Mouse (Mus musculus) stomach, embryonic 14.5 days (tissue): Measurements from ENCODE around the gene Tlnrd1. TPM values are rescaled to one million over a fixed set of nuclear protein-coding genes. Genes with fewer than 3 reads are reported as not detected.
A peak's percentile ranks its signal among the peaks of the same experiment; 100 is the strongest.

Experiments
- ATAC-seq: fragments of 200-750 bp; cut with Nextera tagmentation; 2 replicates; pipeline ENCODE4 v1.8.0; 2017; ENCODE audit warnings: low read depth, moderate TSS enrichment; ENCODE audit not compliant: insufficient number of reproducible peaks, insufficient read depth, low FRiP score
- H3K27ac ChIP-seq: fragments of 300-500 bp; sonication (generic); 2 replicates; pipeline ENCODE4 v1.5.1; 2014; ENCODE audit warnings: mild to moderate bottlenecking, low read length, moderate library complexity, mixed read lengths
- H3K27me3 ChIP-seq: fragments of 300-500 bp; sonication (generic); 2 replicates; pipeline ENCODE4 v1.6.1; 2014; ENCODE audit warnings: low read length, control low read depth, mixed read lengths; ENCODE audit not compliant: control insufficient read depth, insufficient read depth
- H3K36me3 ChIP-seq: fragments of 300-500 bp; sonication (generic); 2 replicates; pipeline ENCODE4 v1.6.1; 2014; ENCODE audit warnings: mild to moderate bottlenecking, control low read depth, low read length, moderate library complexity, mixed read lengths; ENCODE audit not compliant: control insufficient read depth, insufficient read depth
- H3K4me1 ChIP-seq: fragments of 300-500 bp; sonication (generic); 2 replicates; pipeline ENCODE4 v1.6.1; 2014; ENCODE audit warnings: low read length, control low read depth, mixed read lengths; ENCODE audit not compliant: control insufficient read depth, insufficient read depth
- H3K4me2 ChIP-seq: fragments of 300-500 bp; sonication (generic); replicated peaks from 2 replicates; pipeline ENCODE4 v1.6.1; 2014; ENCODE audit warnings: low read depth, low read length, control low read depth
- H3K4me3 ChIP-seq: fragments of 300-500 bp; sonication (generic); 2 replicates; pipeline ENCODE4 v1.5.1; 2014; ENCODE audit warnings: low read depth, low read length, control low read depth
- H3K9ac ChIP-seq: fragments of 300-500 bp; sonication (generic); replicated peaks from 2 replicates; pipeline ENCODE4 v1.6.1; 2014; ENCODE audit warnings: low read depth, mild to moderate bottlenecking, control low read depth, low read length, moderate library complexity, mixed read lengths
- H3K9me3 ChIP-seq: fragments of 300-500 bp; sonication (generic); 2 replicates; pipeline ENCODE4 v1.6.1; 2016; ENCODE audit warnings: low read depth, low read length, control low read depth; ENCODE audit not compliant: control insufficient read depth
- WGBS: fragments of 180-500 bp; shearing (Covaris S2); extraction: QIAGEN DNeasy Blood & Tissue Kit; methylation state at CpG from one replicate; pipeline ENCODE4 v1.1.7; 2014; 5-methylcytosine and 5-hydroxymethylcytosine counted together
- polyA plus RNA-seq: library from polyadenylated mRNA; unstranded; fragments of >200 nt; fragmentation: Nextera tagmentation; extraction: Ambion mirVana; gene quantifications from 2 replicates; pipeline ENCODE4 v1.2.1, GENCODE M21; 2014

Gene Tlnrd1
- 9.7 and 11.5 TPM in 2 replicates for polyA plus RNA-seq

DNA sequence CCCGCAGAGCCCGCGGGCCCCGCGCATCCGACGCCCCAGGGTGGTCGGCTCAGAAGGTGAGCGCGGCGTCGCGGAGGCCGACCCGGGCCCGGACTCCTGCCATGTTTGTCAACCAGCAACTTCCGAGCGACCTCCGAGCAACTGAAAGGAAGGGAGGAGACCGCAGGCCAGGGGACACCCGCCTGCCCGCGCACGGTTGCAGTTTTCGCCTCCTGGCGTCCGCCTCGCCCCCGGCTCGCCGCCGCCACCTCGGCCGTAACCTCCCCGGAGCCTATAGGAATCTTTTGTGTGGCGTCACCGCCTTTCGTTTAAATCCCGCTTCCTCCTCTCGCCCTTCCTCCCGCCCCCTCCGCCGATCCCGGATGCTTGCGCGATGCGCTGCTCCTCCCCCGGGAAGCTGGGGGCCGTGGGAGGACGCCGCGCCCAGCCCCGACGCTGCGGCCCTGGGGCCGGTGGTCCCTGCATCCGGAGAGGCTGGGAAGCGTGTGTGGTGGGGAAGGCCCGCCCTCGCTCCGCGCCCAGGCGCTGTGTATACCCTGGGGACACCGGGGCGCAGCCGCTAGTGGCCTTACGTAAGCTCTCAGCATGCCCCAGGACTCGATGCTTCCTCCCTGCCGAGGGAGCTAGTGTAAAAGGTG lies at the start of gene Tlnrd1, which contains the start of gene Mesd:
Gene Tlnrd1, minus strand, starts transcription at position 285 of the 638 bp plus-strand sequence.
Gene Mesd, plus strand, starts transcription at position 446 of the 638 bp plus-strand sequence.
- under 1% methylated on average over 69 of the region's 69 CpGs for whole genome bisulfite sequencing

DNA sequence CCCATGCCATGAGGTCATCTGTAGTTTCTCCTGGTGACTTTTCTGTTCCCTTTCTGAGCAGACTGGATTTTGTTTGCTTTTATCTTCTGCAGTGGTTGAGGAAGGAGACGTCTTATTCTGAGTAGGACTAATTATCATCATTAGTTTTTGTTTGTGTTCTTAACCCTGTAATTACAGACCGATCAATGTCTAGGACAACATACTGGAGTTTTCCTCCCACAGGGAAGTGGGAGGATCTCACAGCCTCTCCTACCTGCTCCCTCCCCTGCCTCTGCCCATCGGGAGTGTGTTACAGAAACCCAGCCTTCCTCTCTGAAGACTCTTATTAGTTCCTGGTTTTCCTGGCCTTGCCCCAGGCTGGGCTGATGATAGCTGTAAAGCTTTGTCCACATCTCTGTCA lies 37.5 kb upstream of the Tlnrd1 start:
- H3K4me2 ChIP-seq, result no peak overlapping the region
- WGBS, result 46% methylated on average over 3 of the region's 3 CpGs
- H3K9me3 ChIP-seq, result no peaks in the 10 kb centered on the region
- no peaks in the 10 kb centered on the region for H3K27me3 ChIP-seq
- H3K9ac ChIP-seq, result no peak overlapping the region
- no peak for ATAC-seq
- H3K4me1 ChIP-seq, result no peaks in the 10 kb centered on the region
- no peaks in the 10 kb centered on the region for H3K36me3 ChIP-seq
- H3K27ac ChIP-seq, result no peak overlapping the region
- no peak overlapping the region for H3K4me3 ChIP-seq

More for the DNA sequence above, at the start of gene Tlnrd1, which contains the start of gene Mesd:
- H3K4me3 ChIP-seq, result peak within 1 kb of the TSS; percentile 87
- peak within 1 kb of the TSS; percentile 86 for H3K9ac ChIP-seq
- peak within 1 kb of the TSS; percentile 99 for H3K27ac ChIP-seq
- H3K36me3 ChIP-seq, result peaks cover 7% of the 10 kb centered on the region; the same call in 1 of the 2 replicates
- no peaks in the 10 kb centered on the region for H3K27me3 ChIP-seq
- H3K4me1 ChIP-seq, result peaks cover 35% of the 10 kb centered on the region
- H3K9me3 ChIP-seq, result no peaks in the 10 kb centered on the region
- peak; percentile 79 for ATAC-seq
- H3K4me2 ChIP-seq, result peak within 1 kb of the TSS; percentile 88

DNA sequence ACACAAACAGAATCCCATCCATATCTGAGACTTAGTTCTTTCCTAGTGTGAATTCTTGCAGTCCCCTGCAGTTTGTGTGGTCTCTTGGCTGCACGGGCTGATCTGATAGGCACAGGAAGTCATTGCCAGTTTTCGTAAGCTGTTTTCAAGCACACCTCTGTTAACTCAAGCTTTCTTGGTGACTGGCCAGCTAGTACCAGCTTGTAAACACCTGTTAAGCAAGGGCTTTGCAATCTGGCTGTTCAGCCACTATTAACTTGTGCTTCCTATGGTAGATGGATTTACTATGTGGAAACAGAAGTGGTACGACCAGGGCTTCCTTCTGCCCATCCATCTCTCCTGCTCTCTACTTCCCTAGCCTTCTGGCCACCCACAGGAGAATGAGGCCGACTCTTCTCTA lies 36.1 kb upstream of the Tlnrd1 start:
- Histone ChIP-seq H3K9me3 (no peaks in the 10 kb centered on the region), H3K27me3 (no peaks in the 10 kb centered on the region), H3K4me1 (no peaks in the 10 kb centered on the region), H3K9ac (no peak overlapping the region), H3K4me2 (no peak overlapping the region), H3K36me3 (no peaks in the 10 kb centered on the region), H3K27ac (no peak overlapping the region), H3K4me3 (no peak overlapping the region)
- 72% methylated on average over 4 of the region's 4 CpGs for WGBS
- ATAC-seq, result no peak

DNA sequence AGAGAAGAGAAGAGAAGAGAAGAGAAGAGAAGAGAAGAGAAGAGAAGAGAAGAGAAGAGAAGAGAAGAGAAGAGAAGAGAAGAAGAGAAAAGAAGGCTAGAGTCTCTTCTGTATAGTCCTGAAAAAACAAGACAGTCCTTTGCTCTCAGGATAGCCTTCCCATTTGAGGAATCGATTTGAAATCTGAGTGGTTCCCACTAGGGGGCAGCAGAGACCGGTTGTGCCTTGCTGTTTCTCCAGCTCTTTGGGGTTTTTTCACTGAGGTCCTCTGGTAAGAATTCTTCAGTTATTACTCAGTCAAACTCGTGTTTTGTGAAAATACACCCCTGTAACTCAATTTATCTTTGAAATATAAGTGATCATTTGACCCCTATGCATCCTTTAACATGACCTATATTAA lies 30.5 kb upstream of the Tlnrd1 start:
- H3K36me3 ChIP-seq, result no peaks in the 10 kb centered on the region
- no peaks in the 10 kb centered on the region for H3K9me3 ChIP-seq
- no peaks in the 10 kb centered on the region for H3K27me3 ChIP-seq
- 2% methylated on average over 3 of the region's 3 CpGs for WGBS
- H3K4me1 ChIP-seq, result no peaks in the 10 kb centered on the region
- no peak overlapping the region for H3K9ac ChIP-seq
- H3K27ac ChIP-seq, result no peak overlapping the region
- H3K4me2 ChIP-seq, result no peak overlapping the region
- ATAC-seq, result no peak
- H3K4me3 ChIP-seq, result no peak overlapping the region

DNA sequence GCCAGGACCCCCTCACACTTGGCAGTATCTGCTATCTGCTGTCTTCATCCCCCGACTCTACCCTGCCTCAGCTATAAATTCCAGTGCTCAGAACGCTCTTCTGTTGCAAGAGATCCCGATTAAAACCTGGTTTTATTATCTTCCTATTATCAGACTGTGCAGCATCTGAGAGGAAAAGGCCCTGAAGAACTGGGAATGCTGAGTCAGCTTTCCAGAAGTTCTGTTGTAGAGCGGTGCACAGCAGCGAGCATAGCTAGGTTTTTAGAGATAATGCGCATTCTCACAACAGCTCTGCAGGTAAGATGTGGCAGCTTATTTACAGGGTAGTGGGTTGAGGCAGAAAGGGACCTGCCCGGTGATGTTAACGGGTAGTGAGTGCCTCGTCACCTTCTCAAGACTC lies 29.9 kb upstream of the Tlnrd1 start:
- Histone ChIP-seq H3K4me1 (no peaks in the 10 kb centered on the region), H3K9ac (no peak overlapping the region), H3K27me3 (no peaks in the 10 kb centered on the region), H3K4me3 (no peak overlapping the region), H3K9me3 (no peaks in the 10 kb centered on the region), H3K27ac (no peak overlapping the region), H3K36me3 (no peaks in the 10 kb centered on the region), H3K4me2 (no peak overlapping the region)
- ATAC-seq, result no peak
- WGBS, result 71% methylated on average over 9 of the region's 9 CpGs

DNA sequence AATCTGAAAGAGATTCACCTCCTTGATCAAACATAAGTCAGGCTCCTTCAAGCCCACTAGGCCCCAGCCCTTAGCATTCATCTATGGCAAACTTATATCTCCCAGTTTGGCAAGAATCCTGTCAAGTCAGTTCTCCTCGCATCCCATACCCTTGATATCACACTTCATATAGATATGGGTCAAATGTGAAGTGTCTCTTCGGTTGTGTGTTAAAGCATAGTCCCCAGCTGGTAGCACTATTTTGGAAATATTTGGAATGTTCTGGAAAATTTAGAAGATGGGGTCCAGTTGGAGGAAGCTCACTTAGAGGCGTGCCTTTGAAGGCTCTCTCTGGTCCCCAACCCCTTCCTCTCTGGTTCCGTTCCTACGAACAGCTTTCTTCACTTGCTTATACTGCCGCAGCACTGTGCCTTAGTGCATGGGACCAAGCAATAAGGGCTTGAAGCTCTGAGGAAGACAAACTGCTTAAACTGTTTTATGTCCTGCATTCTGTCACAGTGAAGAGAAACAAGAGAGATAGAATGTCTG lies 29.4 kb upstream of the Tlnrd1 start:
- Histone ChIP-seq H3K36me3 (no peaks in the 10 kb centered on the region), H3K4me2 (no peak overlapping the region), H3K27ac (no peak overlapping the region), H3K27me3 (no peaks in the 10 kb centered on the region), H3K4me3 (no peak overlapping the region), H3K9ac (no peak overlapping the region), H3K4me1 (no peaks in the 10 kb centered on the region), H3K9me3 (no peaks in the 10 kb centered on the region)
- 83% methylated on average over 6 of the region's 6 CpGs for WGBS
- no peak for ATAC-seq

DNA sequence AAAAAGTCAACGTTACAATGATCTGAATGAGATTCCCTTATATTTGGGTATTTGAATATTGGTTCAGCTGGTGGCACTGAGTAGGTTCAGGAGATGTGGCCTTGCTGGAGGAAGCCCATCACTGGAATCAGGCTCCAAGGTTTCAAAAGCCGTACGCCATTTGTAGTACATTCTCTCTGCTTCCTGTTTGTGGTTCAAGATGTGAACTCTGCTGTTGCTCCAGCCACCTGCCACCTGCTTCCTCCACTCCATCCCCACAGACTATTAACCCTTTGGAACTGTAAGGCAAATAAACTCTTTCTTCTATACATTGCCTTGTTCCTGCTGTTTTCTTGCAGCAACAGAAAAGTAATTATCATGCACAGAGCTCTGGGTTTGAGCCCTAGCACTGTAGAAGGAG lies 27.8 kb upstream of the Tlnrd1 start:
- no peak overlapping the region for H3K27ac ChIP-seq
- no peak overlapping the region for H3K9ac ChIP-seq
- no peaks in the 10 kb centered on the region for H3K9me3 ChIP-seq
- no peaks in the 10 kb centered on the region for H3K27me3 ChIP-seq
- H3K4me3 ChIP-seq, result no peak overlapping the region
- no peaks in the 10 kb centered on the region for H3K36me3 ChIP-seq
- H3K4me2 ChIP-seq, result no peak overlapping the region
- no peaks in the 10 kb centered on the region for H3K4me1 ChIP-seq
- WGBS, result 69% methylated on average over 3 of the region's 3 CpGs
- no peak for ATAC-seq

DNA sequence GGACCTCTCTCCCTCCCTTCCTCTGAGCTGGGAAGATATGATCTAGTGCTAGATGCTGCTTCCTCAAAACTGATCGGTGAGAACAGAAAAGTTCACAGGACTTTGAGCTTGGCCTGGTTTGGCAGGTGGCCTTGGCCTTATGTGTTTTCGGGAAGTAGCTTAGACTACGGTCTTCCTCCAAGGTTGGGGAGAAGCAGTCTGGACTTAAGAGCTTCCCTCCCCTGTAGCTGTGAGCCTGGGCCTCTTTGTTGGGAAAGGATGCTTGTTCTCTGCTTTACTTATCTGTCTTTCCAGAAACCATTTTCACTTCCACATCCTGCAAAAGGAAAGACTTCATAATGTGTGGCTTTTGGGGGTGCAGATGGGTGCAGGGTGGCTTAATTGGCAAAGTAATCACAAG lies 20.7 kb upstream of the Tlnrd1 start:
- no peak overlapping the region for H3K4me2 ChIP-seq
- H3K36me3 ChIP-seq, result no peaks in the 10 kb centered on the region; the same call in 1 of the 2 replicates
- H3K4me1 ChIP-seq, result no peaks in the 10 kb centered on the region; the same call in 1 of the 2 replicates
- H3K4me3 ChIP-seq, result no peak overlapping the region
- H3K27ac ChIP-seq, result no peak overlapping the region
- H3K27me3 ChIP-seq, result no peaks in the 10 kb centered on the region
- WGBS, result 84% methylated on average over 3 of the region's 3 CpGs
- peaks cover 6% of the 10 kb centered on the region; the same call in 1 of the 2 replicates for H3K9me3 ChIP-seq
- no peak overlapping the region for H3K9ac ChIP-seq
- ATAC-seq, result no peak
